Mouse (Mus musculus) T-helper 2 cell (primary cell): ENCODE results near the gene Kif14.
"Not testable (repeated sequence)": the region's sequence is repeated elsewhere in the genome, so short reads cannot be mapped to it uniquely, and the experiment has no call there.

Experiments used
- in situ Hi-C: fragments of 300-600 bp; cut with MboI, MseI; formaldehyde crosslinking; loops from one replicate; pipeline ENCODE4 v1.15.1; 2025; ENCODE audit warnings: high pct_unique_total_duplicates

The Kif14 gene

GRCm38 (mm10) chr1:136554686-136555085 lies 88.5 kb downstream of the Kif14 start:
- in situ Hi-C loops: loop anchor here (5.0 kb wide), 1 partner anchor 188 kb away; no protein-coding TSS in a partner anchor

DNA sequence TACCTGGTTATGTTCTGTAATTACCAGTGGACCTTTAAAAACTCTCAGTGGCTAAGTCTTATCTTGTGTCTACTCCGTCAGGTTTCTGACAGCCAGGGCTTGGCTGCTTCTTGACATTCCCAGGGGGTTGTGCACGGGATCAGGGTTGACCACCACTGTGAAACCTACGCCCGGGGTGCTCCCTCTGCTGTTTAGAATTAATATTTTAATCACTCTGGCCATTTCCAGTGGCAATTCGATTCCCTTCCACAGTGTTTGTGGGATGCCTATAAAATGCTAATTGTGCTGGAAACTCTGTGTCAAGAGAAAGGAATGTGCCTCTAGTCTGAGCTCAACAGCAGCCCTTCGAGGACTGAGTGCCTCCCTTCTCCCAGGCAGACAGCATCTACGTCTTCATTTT lies 89.7 kb downstream of the Kif14 start:
- in situ Hi-C loops: no loop called here

DNA sequence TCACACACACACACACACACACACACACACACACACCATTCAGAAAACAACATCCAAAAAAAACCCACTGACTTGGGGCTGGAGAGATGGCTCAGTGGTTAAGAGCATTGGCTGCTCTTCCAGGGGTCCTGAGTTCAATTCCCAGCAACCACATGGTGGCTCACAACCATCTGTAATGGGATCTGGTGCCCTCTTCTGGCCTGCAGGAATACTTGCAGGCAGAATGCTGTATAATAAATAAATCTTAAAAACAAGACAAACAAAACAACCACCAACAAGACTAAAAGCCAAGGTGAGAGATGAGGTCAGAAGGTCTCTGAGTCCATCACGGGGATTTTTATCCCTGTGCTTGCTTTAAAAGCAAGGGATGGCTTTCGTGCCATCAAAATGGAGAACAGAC lies 90.5 kb downstream of the Kif14 start:
- in situ Hi-C loops: not testable (repeated sequence)

GRCm38 (mm10) chr1:136557436-136557835 lies 91.3 kb downstream of the Kif14 start:
- in situ Hi-C loops: no loop called here

DNA sequence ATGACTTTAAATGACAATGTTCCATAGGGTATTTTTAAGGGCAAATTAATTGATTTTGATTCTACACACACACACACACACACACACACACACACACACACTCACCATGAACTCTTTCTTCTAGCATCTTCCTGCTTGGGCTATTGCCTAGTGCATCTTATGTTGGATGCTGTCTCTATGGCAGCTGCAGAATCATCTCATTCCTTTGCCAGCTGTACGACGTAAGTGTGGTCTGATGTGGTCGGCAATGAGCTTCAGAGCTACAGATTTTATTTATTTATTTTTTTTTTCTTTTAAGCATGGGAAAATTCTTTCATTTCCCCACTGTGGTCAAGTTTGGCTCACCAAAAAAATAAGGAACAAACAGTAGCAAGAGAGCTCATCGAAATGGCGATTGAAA lies 92.6 kb downstream of the Kif14 start:
- in situ Hi-C loops: no loop called here

- in situ Hi-C loops: no loop called here
These were observed 93.1 kb downstream of the Kif14 start for GRCm38 (mm10) chr1:136559284-136559683.

- in situ Hi-C loops: no loop called here
These were observed 93.6 kb downstream of the Kif14 start for GRCm38 (mm10) chr1:136559774-136560173.

- in situ Hi-C loops: no loop called here
These were observed 95.7 kb downstream of the Kif14 start for GRCm38 (mm10) chr1:136561823-136562222.

- in situ Hi-C loops: no loop called here
These were observed 97.0 kb downstream of the Kif14 start for GRCm38 (mm10) chr1:136563149-136563548.

DNA sequence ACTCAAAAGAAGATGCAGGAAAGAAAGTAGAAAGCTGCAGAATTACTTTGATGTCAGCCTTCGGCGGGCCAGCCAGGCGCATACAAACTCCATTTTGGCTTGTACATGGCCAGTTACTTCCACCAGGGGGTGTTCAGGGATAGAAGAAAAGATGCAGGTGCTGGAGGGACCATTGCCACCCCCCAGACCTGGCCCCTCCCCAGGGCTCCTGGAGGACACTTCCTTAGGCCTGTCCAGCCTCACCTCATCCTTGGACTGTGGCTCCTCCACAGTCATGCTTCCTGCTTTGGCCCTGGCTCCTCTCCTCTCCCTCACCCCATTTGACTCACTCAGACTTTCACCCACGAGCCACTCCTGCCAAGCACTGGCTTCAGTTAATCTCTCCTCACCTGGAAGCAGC lies 98.8 kb downstream of the Kif14 start:
- in situ Hi-C loops: no loop called here

GRCm38 (mm10) chr1:136566386-136566785 lies 100.2 kb downstream of the Kif14 start:
- in situ Hi-C loops: no loop called here

GRCm38 (mm10) chr1:136567641-136568040 lies 101.5 kb downstream of the Kif14 start:
- in situ Hi-C loops: no loop called here

GRCm38 (mm10) chr1:136568738-136569194 lies 102.6 kb downstream of the Kif14 start:
- in situ Hi-C loops: no loop called here

DNA sequence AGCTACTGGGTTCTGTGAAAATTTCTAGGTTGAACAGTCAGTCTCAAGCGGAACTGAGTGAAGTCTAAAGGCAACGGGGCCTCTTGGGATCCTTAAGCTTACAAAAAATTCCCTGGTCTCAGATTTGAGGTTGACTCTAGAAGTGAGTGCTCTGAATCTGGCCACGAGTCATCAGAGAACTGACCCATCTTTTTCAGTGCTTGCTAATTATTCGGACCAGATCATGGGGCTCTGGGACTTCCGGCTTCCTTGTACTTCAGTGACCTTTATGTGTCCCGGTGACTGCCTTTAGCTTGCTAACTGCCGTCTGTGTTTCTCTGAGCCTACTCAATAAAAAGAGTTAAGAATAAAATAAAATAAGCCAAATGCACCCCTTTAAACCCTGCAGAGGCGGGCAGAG lies 103.1 kb downstream of the Kif14 start:
- in situ Hi-C loops: no loop called here

DNA sequence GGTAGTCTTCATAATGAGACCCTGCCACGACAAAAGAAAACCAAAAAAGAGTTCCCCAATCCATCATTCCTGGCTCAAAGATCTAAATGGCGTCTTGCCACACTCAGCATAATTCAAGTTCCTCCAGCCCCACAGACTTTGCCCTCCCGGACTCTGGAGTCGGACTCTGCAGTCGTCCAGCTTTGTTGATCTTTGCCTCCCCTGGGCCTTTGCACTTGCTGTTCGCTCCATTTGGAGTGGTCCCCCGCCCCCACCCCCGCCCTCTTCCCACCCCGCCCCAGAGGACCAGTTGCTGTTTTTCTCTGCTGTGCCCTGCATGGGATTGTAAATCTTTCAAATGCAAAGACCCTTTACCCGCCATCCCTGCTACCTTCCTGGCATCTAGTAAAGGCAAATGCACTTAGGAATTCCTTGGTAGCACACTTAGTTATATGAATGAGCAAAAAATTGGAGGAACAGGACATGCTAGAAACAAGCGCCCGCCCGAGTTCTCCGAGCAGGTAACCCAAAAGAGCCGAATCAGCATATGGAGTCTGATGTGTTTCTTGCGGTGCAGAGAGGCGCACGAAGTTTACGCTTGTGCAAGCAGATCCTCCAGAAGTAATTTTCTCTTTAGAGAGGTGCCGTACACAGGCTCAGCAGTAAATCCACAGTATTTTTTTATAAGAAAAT lies 103.6 kb downstream of the Kif14 start:
- in situ Hi-C loops: no loop called here

DNA sequence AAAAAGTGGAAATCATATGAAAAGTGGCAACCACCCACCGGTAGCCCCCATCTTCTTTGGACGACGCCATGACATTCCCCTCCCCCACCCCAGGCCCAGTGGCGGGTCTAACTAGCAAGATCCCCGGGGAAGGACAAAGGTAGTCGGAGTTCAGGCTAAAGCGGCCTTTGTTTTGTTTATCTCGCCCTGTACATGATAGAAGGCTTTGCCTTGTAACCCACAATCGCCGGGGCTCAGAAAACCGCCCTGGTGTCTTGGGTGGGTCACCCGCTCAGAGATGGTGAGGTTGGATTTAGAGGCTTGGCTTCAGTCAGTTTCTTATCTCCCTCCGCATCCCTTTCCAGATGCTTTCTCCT lies 104.1 kb downstream of the Kif14 start:
- in situ Hi-C loops: no loop called here

DNA sequence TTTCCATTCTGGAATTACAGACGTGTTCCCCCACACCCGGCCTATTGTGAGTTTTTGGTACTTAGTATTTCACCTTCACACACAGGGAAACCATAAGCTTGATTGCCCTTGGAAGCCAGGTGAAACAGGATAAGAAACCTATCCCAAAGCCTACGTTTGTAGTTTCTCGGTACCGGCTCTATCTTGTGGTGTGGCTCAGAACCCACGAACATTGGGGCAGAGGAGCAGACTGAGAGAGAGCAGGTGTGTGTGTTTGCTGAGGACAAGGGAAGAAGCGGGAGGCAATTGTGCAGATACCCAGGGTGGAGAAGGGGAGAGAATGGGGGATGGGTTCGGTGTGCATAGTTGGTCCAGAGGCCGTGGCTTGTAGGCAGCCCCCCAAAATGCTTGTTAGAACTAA lies 104.8 kb downstream of the Kif14 start:
- in situ Hi-C loops: no loop called here

- in situ Hi-C loops: no loop called here
These were observed 105.4 kb downstream of the Kif14 start for GRCm38 (mm10) chr1:136571530-136571929.

- in situ Hi-C loops: no loop called here
These were observed 111.9 kb downstream of the Kif14 start for GRCm38 (mm10) chr1:136577890-136578663.

DNA sequence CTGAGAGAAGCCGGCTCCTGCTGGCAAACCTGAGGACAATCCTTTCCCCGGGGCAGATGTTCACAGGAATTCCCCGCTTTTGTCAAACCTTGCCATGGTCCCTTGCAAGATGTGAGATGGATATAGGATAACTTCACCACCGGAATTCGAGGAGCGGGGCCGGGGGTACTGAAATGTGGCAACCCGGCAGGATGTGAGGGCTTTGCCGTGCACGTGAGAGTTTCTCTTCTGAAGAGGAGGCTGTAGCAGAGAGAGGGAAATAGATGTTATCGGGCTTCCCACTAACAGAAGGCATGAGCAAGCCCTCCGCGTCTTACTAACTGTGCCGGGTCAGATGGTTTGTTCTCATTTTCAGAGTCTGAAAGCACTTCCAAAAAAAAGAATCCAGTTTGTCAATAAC lies 113.2 kb downstream of the Kif14 start:
- in situ Hi-C loops: no loop called here

DNA sequence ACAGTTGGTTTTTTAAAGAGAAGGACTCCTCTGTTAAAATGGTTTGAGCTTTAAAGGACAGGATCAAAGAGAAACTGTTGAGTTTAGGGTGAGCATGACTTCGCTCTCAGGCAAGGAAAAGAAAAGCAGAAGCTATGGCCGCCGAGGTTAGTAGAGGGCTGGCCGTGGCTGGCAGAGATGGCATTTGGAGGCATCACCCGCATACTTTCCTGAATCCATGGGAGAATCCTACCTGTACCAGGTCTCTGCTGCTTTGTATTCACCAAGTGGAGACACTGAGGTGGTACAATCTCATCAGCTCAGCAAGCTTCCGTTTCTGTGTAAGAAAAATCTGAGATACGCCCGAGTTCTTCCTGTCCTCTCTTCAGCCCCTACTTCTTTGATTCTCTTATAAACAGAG lies 114.1 kb downstream of the Kif14 start:
- in situ Hi-C loops: no loop called here
